Mouse (Mus musculus) embryonic facial prominence, embryonic 12.5 days (tissue): ENCODE measurements around the gene Ankib1. TPM values are rescaled to one million over a fixed set of nuclear protein-coding genes. Genes with fewer than 3 reads are reported as not detected.
"Not testable (repeated sequence)": the region's sequence is repeated elsewhere in the genome, so short reads cannot be mapped to it uniquely, and the experiment has no call there.

Experiments used
- ATAC-seq: fragments of 200-750 bp; cut with Nextera tagmentation; 2 replicates; pipeline ENCODE4 v1.8.0; 2017; ENCODE audit not compliant: insufficient number of reproducible peaks, insufficient read depth, low FRiP score, low TSS enrichment
- H3K27ac ChIP-seq: fragments of 300-500 bp; sonication (generic); 2 replicates; pipeline ENCODE4 v1.5.1; 2016; ENCODE audit warnings: mild to moderate bottlenecking
- H3K27me3 ChIP-seq: fragments of 300-500 bp; sonication (generic); 2 replicates; pipeline ENCODE4 v1.6.1; 2016; ENCODE audit warnings: mild to moderate bottlenecking, moderate library complexity
- H3K36me3 ChIP-seq: fragments of 300-500 bp; sonication (generic); 2 replicates; pipeline ENCODE4 v1.6.1; 2016; ENCODE audit warnings: mild to moderate bottlenecking
- H3K4me1 ChIP-seq: fragments of 300-500 bp; sonication (generic); 2 replicates; pipeline ENCODE4 v1.6.1; 2016
- H3K4me2 ChIP-seq: fragments of 300-500 bp; sonication (generic); replicated peaks from 2 replicates; pipeline ENCODE4 v1.6.1; 2016; ENCODE audit warnings: mild to moderate bottlenecking, moderate library complexity
- H3K4me3 ChIP-seq: fragments of 300-500 bp; sonication (generic); 2 replicates; pipeline ENCODE4 v1.5.1; 2016; ENCODE audit warnings: mild to moderate bottlenecking
- H3K9ac ChIP-seq: fragments of 300-500 bp; sonication (generic); 2 replicates; pipeline ENCODE4 v1.6.1; 2016; ENCODE audit warnings: mild to moderate bottlenecking, moderate library complexity
- H3K9me3 ChIP-seq: fragments of 300-500 bp; sonication (generic); 2 replicates; pipeline ENCODE4 v1.6.1; 2016; ENCODE audit warnings: mild to moderate bottlenecking, moderate library complexity
- WGBS: fragments of 180-500 bp; shearing (Covaris S2); methylation state at CpG from one replicate; pipeline ENCODE4 v1.1.7; 2016; 5-methylcytosine and 5-hydroxymethylcytosine counted together
- polyA plus RNA-seq: library from polyadenylated mRNA; unstranded; fragments of >200 nt; fragmentation: Nextera tagmentation; extraction: Ambion mirVana; gene quantifications from 2 replicates; pipeline ENCODE4 v1.2.1, GENCODE M21; 2016

The Ankib1 gene
- 16.2 and 19.1 TPM in 2 replicates for polyA plus RNA-seq

DNA sequence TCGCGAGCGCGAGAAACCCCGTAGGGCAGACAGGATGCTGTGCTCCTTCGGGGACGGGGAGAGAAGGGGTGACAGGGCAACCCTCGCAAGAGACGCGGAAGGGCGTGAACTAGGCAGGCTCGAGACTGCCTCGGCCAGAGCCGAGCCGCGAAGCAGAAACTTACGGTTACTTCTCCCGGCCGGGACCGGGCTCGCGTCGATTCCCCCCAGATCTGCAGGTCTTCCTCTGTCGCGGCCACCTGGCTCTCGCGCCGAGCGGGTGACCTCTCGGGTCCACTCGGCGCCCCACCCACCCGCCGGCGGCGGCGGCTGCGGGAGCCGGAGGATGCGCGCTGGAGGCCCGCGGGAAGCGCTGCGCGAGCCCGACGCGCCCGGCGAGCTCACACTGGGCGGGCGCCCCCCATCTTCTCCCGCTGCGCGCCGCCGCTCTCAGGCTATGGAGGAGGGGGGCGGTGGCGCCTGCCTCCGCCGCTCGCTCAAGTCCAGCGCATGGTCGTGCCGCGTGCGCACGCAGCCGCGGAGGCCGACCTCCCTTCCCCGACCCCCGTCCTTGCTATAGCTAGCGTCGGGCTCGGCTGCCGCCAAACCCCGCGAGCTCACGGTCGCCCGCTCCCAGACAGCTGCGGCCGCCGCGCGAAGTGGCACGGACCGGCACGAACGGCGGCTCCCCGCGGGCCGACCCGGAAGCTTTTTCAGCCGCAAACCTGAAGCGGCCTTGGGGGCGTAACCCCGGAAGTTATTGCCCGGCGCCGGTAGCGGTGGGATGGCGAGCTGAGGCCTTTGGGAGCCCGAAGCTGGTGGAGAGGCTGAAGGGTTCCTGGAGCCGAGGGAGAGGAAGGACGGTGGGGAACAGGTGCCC, at the start of gene Ankib1, which contains the start of gene Krit1:
TSS of gene Ankib1 (minus strand) at position 493 of the 859 bp plus-strand sequence.
TSS of gene Krit1 (plus strand) at position 752 of the 859 bp plus-strand sequence.
- H3K27me3 ChIP-seq: no peaks in the 10 kb centered on the region
- H3K4me1 ChIP-seq: peaks cover 9% of the 10 kb centered on the region; the same call in 1 of the 2 replicates
- no peaks in the 10 kb centered on the region for H3K36me3 ChIP-seq
- H3K4me2 ChIP-seq: peak within 1 kb of the TSS; percentile 76
- ATAC-seq: peak; percentile 94
- no peaks in the 10 kb centered on the region for H3K9me3 ChIP-seq
- peak within 1 kb of the TSS; percentile 77 for H3K9ac ChIP-seq
- peak within 1 kb of the TSS; percentile 93 for H3K4me3 ChIP-seq
- under 1% methylated on average over 76 of the region's 109 CpGs for WGBS
- peak within 1 kb of the TSS; percentile 88 for H3K27ac ChIP-seq

DNA sequence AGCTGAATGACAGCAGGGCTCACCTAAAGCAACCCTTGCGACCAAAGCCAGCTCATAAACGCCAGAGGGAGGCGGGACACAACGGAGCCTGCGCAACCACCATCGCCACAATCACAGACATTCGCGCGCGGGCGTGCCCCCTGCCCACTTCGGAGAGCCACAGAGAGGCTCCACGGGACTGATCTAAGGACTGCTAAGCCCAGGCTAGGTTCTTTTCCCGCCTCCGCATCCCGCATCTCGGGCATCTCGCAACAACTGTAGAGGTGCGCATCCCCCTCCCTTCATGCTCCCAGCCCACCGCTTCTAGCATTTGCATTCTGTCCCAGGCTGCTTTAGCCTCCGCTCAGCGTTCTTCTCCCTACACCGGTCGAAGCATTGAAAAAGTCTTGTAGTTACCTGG, 42.3 kb upstream of the Ankib1 start, which contains the start of gene Lrrd1:
TSS of gene Lrrd1 (plus strand) at position 148 of the 400 bp plus-strand sequence.
- Histone ChIP-seq H3K4me1 (peaks cover 4% of the 10 kb centered on the region; the same call in 1 of the 2 replicates), H3K9me3 (no peaks in the 10 kb centered on the region), H3K27me3 (no peaks in the 10 kb centered on the region), H3K9ac (peak within 1 kb of the TSS; percentile 21), H3K36me3 (0 out of 2 replicates have a peak, but pooled peaks cover 5% of the 10 kb centered on the region), H3K4me2 (peak within 1 kb of the TSS; percentile 77), H3K4me3 (peak within 1 kb of the TSS; percentile 41), H3K27ac (no peak within 1 kb of the TSS)
- peak; percentile 28; the same call in 1 of the 2 replicates for ATAC-seq
- WGBS: 5% methylated on average over 24 of the region's 24 CpGs

DNA sequence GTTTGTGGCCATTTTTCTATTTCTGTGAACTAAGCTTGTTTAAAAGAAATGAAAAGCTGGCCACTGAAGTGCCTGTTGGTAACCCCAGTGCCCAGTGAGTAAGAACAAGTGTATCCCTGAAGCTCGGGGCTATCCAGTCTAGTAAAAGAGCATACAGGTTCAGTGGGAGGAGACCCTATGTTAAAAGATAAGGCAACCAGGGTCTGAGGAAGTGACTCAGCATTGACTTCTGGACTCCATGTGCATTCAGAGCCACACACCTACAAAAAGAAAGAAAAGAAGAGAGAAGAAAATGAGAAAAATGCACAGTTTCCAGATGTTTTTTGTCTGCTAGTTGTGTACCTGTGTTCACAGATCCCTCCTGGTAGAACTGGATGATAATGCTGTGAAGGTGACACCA, 31.4 kb upstream of the Ankib1 start:
- WGBS: 83% methylated on average over 1 of the region's 1 CpGs
- H3K36me3 ChIP-seq: peaks cover 28% of the 10 kb centered on the region
- H3K9ac ChIP-seq: no peak overlapping the region
- H3K4me1 ChIP-seq: no peaks in the 10 kb centered on the region
- no peak for ATAC-seq
- H3K9me3 ChIP-seq: no peaks in the 10 kb centered on the region
- no peaks in the 10 kb centered on the region for H3K27me3 ChIP-seq
- H3K4me3 ChIP-seq: no peak overlapping the region
- no peak overlapping the region for H3K27ac ChIP-seq
- H3K4me2 ChIP-seq: no peak overlapping the region

DNA sequence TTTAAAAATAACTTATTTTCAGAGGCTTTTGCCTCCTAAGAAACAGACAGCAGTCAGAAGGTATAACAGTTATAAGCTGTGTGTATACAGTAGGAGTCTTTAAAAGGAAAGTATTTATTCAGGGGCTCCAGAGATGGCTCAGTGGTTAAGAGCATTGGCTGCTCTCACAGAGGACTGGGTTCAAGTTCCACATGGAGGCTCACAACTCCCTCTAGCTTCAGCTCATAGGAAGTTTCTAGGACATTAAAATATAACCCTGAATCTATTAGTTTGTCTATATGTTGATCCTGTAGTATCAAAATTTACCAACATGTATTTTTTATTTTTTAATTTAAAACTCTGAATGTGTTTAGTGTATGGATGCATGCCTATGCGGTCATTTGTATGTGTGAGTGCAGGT, 5.7 kb upstream of the Ankib1 start:
- Histone ChIP-seq H3K4me1 (0 out of 2 replicates have a peak, but pooled peaks cover 6% of the 10 kb centered on the region), H3K9ac (no peak overlapping the region), H3K4me3 (no peak overlapping the region), H3K4me2 (no peak overlapping the region), H3K9me3 (no peaks in the 10 kb centered on the region), H3K27me3 (no peaks in the 10 kb centered on the region), H3K36me3 (peaks cover 15% of the 10 kb centered on the region; the same call in 1 of the 2 replicates), H3K27ac (no peak overlapping the region)
- 95% methylated on average over 1 of the region's 1 CpGs for WGBS
- no peak for ATAC-seq

DNA sequence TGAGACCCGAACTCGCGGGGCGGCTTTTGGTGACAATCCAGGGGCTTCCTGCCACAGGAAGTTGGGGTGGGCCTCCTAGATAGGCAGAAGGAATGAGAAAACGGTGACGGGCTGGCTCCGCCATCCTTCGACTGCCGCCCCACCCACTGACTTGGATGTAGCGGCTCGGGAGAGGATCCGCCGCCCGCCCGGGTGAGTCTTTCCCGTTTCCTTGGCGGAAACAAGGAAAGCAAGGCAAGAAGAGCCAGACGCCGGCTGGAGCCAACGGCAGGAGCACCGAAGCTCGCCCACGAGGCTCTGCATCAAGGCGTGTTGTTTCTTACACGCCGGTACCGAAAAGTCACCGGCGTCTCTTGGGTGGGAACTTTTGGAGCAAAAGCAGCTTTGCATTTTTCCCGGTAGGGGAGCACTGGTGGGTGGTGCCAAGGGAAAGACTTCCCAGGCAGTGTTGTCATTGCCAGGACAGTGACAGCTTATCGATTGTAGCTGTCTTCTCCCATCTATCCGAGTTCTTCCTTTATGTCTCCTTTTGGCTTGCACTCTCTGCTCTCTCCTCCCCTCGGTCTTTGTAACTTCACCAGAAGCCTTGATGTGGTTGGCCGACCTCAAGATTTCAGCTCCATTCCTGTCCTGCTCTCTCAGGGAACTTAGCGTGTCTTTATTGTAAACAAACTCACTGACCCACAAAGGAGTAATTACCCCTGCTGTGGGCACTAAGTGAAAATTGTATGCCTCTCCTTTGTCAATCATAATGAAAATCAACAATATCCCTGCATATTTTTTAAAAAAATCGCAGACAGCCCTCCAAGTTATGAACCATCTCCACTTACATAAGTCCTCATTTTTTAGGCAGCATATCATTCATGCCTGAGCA, 804 bp upstream of the Ankib1 start:
- WGBS: under 1% methylated on average over 36 of the region's 36 CpGs
- Histone ChIP-seq H3K9me3 (no peaks in the 10 kb centered on the region), H3K4me1 (peaks cover 9% of the 10 kb centered on the region; the same call in 1 of the 2 replicates), H3K9ac (peak overlapping the region; percentile 77), H3K4me3 (peak overlapping the region; percentile 93), H3K36me3 (no peaks in the 10 kb centered on the region), H3K4me2 (peak overlapping the region; percentile 76), H3K27me3 (no peaks in the 10 kb centered on the region), H3K27ac (peak overlapping the region; percentile 88)
- ATAC-seq: peak; percentile 79

DNA sequence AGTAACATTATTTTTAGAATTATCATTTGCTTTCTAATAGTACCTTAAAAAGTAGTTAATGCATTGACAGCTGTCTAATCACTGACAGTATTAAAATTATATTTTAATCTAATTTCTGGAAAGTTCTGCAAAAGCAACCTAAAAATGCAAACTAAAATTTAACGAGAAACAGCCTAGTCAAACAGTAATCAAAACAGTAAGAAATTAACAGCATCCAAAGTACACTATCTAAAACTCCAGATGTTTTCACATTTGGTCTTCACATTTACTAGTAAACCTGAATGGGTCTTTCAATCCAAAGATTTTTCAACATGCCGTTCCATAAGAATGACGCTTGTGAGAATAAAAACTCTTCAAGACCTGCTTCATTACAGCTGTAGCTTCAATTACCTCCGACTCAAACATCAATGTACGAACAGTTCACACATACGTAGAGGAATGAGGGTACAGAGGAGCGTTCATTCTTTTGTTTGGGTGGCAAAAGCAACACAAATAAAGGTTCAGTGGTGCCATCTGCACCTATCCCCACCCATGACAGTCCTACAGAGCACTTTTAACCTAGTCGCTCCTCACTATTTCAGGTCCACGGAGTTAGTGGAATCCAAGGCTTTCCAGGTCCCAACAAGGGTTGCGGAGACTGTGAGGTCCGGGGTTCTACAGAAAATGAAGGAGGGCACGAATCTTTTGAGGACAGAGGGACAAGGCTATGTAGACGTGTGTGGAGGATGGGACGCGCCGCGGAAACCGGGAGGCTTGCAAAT, 873 bp downstream of the Ankib1 start:
- H3K27ac ChIP-seq: peak overlapping the region; percentile 88; the same call in 1 of the 2 replicates

DNA sequence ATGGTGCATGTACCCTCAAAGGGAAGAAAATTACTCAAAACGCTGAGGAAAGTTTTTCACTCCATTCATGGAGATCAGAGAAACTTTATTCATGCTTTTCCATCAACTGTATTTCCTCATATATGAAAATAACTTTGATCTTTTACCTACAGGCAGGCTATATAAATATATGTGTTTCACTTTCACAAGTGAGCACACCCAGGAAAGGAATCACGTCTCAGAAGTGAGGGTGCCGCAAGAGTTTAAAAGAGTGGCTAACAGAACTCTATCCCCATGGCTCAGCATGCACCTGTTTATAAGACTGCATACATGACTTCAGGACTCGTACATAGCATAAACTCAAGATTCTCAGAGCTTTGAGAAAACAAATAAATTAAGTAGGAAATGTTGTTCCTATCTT, 1.8 kb downstream of the Ankib1 start:
- H3K27ac ChIP-seq: no peak overlapping the region
- no peaks in the 10 kb centered on the region for H3K36me3 ChIP-seq
- H3K9me3 ChIP-seq: no peaks in the 10 kb centered on the region
- no peak overlapping the region for H3K4me3 ChIP-seq
- no peak for ATAC-seq
- 75% methylated on average over 4 of the region's 4 CpGs for WGBS
- no peak overlapping the region for H3K4me2 ChIP-seq
- H3K4me1 ChIP-seq: peaks cover 9% of the 10 kb centered on the region; the same call in 1 of the 2 replicates
- no peaks in the 10 kb centered on the region for H3K27me3 ChIP-seq
- no peak overlapping the region for H3K9ac ChIP-seq

More for the DNA sequence above, 873 bp downstream of the Ankib1 start:
- peak overlapping the region; percentile 77 for H3K9ac ChIP-seq
- H3K9me3 ChIP-seq: no peaks in the 10 kb centered on the region
- H3K27me3 ChIP-seq: no peaks in the 10 kb centered on the region
- WGBS: 7% methylated on average over 18 of the region's 18 CpGs
- ATAC-seq: no peak
- H3K4me2 ChIP-seq: peak overlapping the region; percentile 76
- H3K4me3 ChIP-seq: peak overlapping the region; percentile 93
- peaks cover 9% of the 10 kb centered on the region; the same call in 1 of the 2 replicates for H3K4me1 ChIP-seq
- no peaks in the 10 kb centered on the region for H3K36me3 ChIP-seq

DNA sequence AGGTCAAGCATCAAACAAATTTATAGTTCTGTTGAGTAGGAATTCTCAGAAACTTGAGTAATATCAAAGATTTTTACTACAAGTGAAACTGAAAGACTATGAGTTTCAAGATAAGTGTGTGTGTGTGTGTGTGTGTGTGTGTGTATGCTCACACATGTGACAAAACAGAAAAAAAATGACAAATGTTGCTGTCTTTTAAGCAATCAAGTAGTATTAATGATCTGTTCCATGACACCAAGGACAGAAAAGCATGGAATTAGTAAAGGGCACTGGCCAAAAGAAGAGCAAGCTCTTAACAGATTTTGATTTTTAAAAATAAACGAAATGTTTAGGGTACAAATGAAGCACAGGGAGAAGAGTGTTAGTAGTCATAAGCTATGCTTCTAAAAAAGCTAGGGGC, 2.7 kb downstream of the Ankib1 start:
- Histone ChIP-seq H3K4me3 (no peak overlapping the region), H3K4me1 (peaks cover 9% of the 10 kb centered on the region; the same call in 1 of the 2 replicates), H3K36me3 (no peaks in the 10 kb centered on the region), H3K27me3 (no peaks in the 10 kb centered on the region), H3K4me2 (no peak overlapping the region), H3K9me3 (no peaks in the 10 kb centered on the region), H3K9ac (no peak overlapping the region), H3K27ac (no peak overlapping the region)
- no peak for ATAC-seq
- 84% methylated on average over 1 of the region's 1 CpGs for WGBS

DNA sequence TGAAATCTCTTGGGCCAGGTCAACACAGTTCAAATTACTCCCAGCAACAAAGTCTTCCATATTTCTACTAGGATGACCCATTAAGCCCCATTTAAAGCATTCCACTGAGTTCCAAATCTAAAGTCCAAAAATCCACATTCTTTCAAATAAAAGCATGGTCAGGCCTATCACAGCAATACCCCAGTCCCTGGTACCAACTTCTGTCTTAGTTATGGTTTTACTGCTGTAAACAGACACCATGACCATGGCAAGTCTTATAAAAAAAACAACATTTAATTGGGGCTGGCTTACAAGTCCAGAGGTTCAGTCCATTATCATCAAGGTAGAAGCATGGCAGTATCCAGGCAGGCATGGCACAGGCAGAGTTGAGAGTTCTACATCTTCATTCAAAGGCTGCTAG, 4.1 kb downstream of the Ankib1 start:
- not testable (repeated sequence) for H3K36me3 ChIP-seq, H3K9ac ChIP-seq, ATAC-seq, H3K27me3 ChIP-seq, H3K4me3 ChIP-seq, H3K27ac ChIP-seq, H3K4me1 ChIP-seq, H3K4me2 ChIP-seq, H3K9me3 ChIP-seq

DNA sequence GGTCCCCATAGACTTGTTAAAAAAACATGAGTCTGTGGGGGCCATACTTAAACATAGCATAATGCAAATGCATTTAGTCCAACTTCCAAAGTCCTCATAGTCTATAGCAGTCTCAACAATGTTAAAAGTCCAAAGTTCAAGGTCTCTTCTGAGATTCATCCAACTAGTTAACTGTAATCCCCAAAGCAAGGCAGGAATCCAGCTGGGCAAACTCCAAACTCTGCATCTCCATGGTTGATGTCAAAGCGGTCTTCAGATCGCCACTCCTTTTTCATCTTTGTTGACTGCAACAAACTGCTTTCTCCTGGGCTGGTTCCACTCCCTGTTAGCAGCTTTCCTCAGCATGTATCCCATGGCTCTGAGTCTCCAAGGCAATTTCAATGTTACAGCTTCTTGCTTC, 5.6 kb downstream of the Ankib1 start:
- not testable (repeated sequence) for H3K27me3 ChIP-seq, H3K4me2 ChIP-seq, H3K9ac ChIP-seq, H3K4me1 ChIP-seq, ATAC-seq, H3K36me3 ChIP-seq, H3K9me3 ChIP-seq, H3K27ac ChIP-seq, H3K4me3 ChIP-seq
- WGBS: 98% methylated on average over 2 of the region's 2 CpGs

DNA sequence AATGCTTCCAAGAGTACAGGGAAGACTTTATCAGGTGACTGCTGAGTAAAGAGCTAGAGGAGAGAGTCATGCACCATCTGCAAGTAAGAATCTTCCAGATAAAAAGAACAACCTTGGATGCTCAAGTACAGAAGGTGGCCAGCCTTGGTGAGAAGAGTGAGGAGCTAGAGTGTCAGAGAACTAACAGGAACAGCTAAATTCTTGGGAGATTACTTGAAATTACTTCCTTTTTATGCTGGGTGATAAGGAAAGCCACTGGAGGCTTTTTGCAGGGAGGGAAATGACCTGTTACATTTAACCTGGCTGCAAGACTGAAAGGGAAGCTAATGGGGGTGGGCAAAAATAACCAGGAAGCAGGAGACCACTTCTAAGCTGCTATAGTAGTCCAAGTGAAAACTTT, 11.7 kb downstream of the Ankib1 start:
- H3K9ac ChIP-seq: no peak overlapping the region
- no peak overlapping the region for H3K4me3 ChIP-seq
- no peak overlapping the region for H3K4me2 ChIP-seq
- no peaks in the 10 kb centered on the region for H3K36me3 ChIP-seq
- ATAC-seq: no peak
- no peaks in the 10 kb centered on the region for H3K4me1 ChIP-seq
- no peaks in the 10 kb centered on the region for H3K27me3 ChIP-seq
- H3K9me3 ChIP-seq: no peaks in the 10 kb centered on the region
- H3K27ac ChIP-seq: no peak overlapping the region
